Mouse (Mus musculus) forebrain, embryonic 11.5 days (tissue): ENCODE measurements around the gene Ptpn14. TPM values are rescaled to one million over a fixed set of nuclear protein-coding genes. Genes with fewer than 3 reads are reported as not detected.

Experiments
- ATAC-seq: fragments of 200-750 bp; cut with Nextera tagmentation; replicated peaks from 2 replicates; pipeline ENCODE4 v1.8.0; 2017; ENCODE audit warnings: moderate TSS enrichment; ENCODE audit not compliant: low FRiP score
- DNase-seq: peaks from one replicate; pipeline ENCODE4 v3.0.0-alpha.2; 2017; ENCODE audit warnings: low spot score
- H3K27ac ChIP-seq: fragments of 300-500 bp; sonication (generic); 2 replicates; pipeline ENCODE4 v1.5.1; 2014; ENCODE audit warnings: low read depth, low read length
- H3K27me3 ChIP-seq: fragments of 300-500 bp; sonication (generic); 2 replicates; pipeline ENCODE4 v1.6.1; 2014; ENCODE audit warnings: mild to moderate bottlenecking, low read length, mixed read lengths; ENCODE audit not compliant: control insufficient read depth, insufficient read depth
- H3K36me3 ChIP-seq: fragments of 300-500 bp; sonication (generic); 2 replicates; pipeline ENCODE4 v1.6.1; 2014; ENCODE audit warnings: mild to moderate bottlenecking, low read length, moderate library complexity, mixed read lengths; ENCODE audit not compliant: control insufficient read depth, insufficient read depth
- H3K4me1 ChIP-seq: fragments of 300-500 bp; sonication (generic); replicated peaks from 2 replicates; pipeline ENCODE4 v1.6.1; 2014; ENCODE audit warnings: low read length, mixed read lengths; ENCODE audit not compliant: control insufficient read depth, insufficient read depth
- H3K4me2 ChIP-seq: fragments of 300-500 bp; sonication (generic); 2 replicates; pipeline ENCODE4 v1.6.1; 2014; ENCODE audit warnings: low read depth, mild to moderate bottlenecking, low read length, moderate library complexity, mixed read lengths; ENCODE audit not compliant: severe bottlenecking
- H3K4me3 ChIP-seq: fragments of 300-500 bp; sonication (generic); 2 replicates; pipeline ENCODE4 v1.5.1; 2014; ENCODE audit warnings: low read depth, low read length
- H3K9ac ChIP-seq: fragments of 300-500 bp; sonication (generic); 2 replicates; pipeline ENCODE4 v1.6.1; 2014; ENCODE audit warnings: low read length
- H3K9me3 ChIP-seq: fragments of 300-500 bp; sonication (generic); 2 replicates; pipeline ENCODE4 v1.6.1; 2016; ENCODE audit warnings: low read length, mixed read lengths; ENCODE audit not compliant: control insufficient read depth
- WGBS: fragments of 180-500 bp; shearing (Covaris S2); extraction: QIAGEN DNeasy Blood & Tissue Kit; methylation state at CpG from one replicate; pipeline ENCODE4 v1.1.7; 2014; 5-methylcytosine and 5-hydroxymethylcytosine counted together
- polyA plus RNA-seq: library from polyadenylated mRNA; unstranded; fragments of >200 nt; fragmentation: Nextera tagmentation; extraction: Ambion mirVana; gene quantifications from 2 replicates; pipeline ENCODE4 v1.2.1, GENCODE M21; 2014

Gene Ptpn14
- polyA plus RNA-seq, 1 experiment from 2014 or later: 4.5 TPM

GRCm38 (mm10) chr1:189864846-189865560 lies 136.9 kb downstream of the Ptpn14 start:
- H3K4me1 ChIP-seq: no peaks in the 10 kb centered on the region
- H3K27me3 ChIP-seq: no peaks in the 10 kb centered on the region
- ATAC-seq (no peak), DNase-seq (no peak)
- WGBS: 85% methylated on average over 15 of the region's 15 CpGs
- no peaks in the 10 kb centered on the region for H3K9me3 ChIP-seq
- H3K36me3 ChIP-seq: no peaks in the 10 kb centered on the region
- H3K9ac ChIP-seq: no peak overlapping the region
- no peak overlapping the region for H3K4me3 ChIP-seq
- H3K27ac ChIP-seq: no peak overlapping the region
- no peak overlapping the region for H3K4me2 ChIP-seq

- Histone ChIP-seq H3K4me3 (no peak overlapping the region), H3K36me3 (no peaks in the 10 kb centered on the region), H3K9ac (no peak overlapping the region), H3K27ac (no peak overlapping the region), H3K9me3 (no peaks in the 10 kb centered on the region), H3K4me1 (no peaks in the 10 kb centered on the region), H3K4me2 (no peak overlapping the region), H3K27me3 (no peaks in the 10 kb centered on the region)
- WGBS: 86% methylated on average over 6 of the region's 6 CpGs
- DNase-seq (no peak), ATAC-seq (no peak)
These were observed 138.6 kb downstream of the Ptpn14 start for GRCm38 (mm10) chr1:189866621-189867020.

- H3K36me3 ChIP-seq: no peaks in the 10 kb centered on the region
- H3K9ac ChIP-seq: no peak overlapping the region
- WGBS: 73% methylated on average over 5 of the region's 5 CpGs
- ATAC-seq (no peak), DNase-seq (no peak)
- no peaks in the 10 kb centered on the region for H3K4me1 ChIP-seq
- no peak overlapping the region for H3K27ac ChIP-seq
- H3K4me3 ChIP-seq: no peak overlapping the region
- H3K9me3 ChIP-seq: no peaks in the 10 kb centered on the region
- no peaks in the 10 kb centered on the region for H3K27me3 ChIP-seq
- no peak overlapping the region for H3K4me2 ChIP-seq
These were observed 139.0 kb downstream of the Ptpn14 start for GRCm38 (mm10) chr1:189867034-189867433.

- ATAC-seq: no peak
- Histone ChIP-seq H3K4me1 (no peaks in the 10 kb centered on the region), H3K4me3 (no peak overlapping the region), H3K9me3 (no peaks in the 10 kb centered on the region), H3K27ac (no peak overlapping the region), H3K4me2 (no peak overlapping the region), H3K9ac (no peak overlapping the region), H3K36me3 (no peaks in the 10 kb centered on the region), H3K27me3 (no peaks in the 10 kb centered on the region)
- no peak for DNase-seq
- 76% methylated on average over 9 of the region's 9 CpGs for WGBS
These were observed 139.4 kb downstream of the Ptpn14 start for GRCm38 (mm10) chr1:189867497-189867896.

GRCm38 (mm10) chr1:189868036-189868435 lies 140.0 kb downstream of the Ptpn14 start:
- 87% methylated on average over 10 of the region's 10 CpGs for WGBS
- no peaks in the 10 kb centered on the region for H3K36me3 ChIP-seq
- no peaks in the 10 kb centered on the region for H3K9me3 ChIP-seq
- H3K27ac ChIP-seq: no peak overlapping the region
- ATAC-seq: no peak
- no peaks in the 10 kb centered on the region for H3K27me3 ChIP-seq
- no peaks in the 10 kb centered on the region for H3K4me1 ChIP-seq
- peak; percentile 46 for DNase-seq
- no peak overlapping the region for H3K4me3 ChIP-seq
- no peak overlapping the region for H3K4me2 ChIP-seq
- H3K9ac ChIP-seq: no peak overlapping the region

- no peak overlapping the region for H3K9ac ChIP-seq
- no peak overlapping the region for H3K27ac ChIP-seq
- H3K4me2 ChIP-seq: no peak overlapping the region
- H3K4me1 ChIP-seq: no peaks in the 10 kb centered on the region
- no peaks in the 10 kb centered on the region for H3K9me3 ChIP-seq
- H3K36me3 ChIP-seq: no peaks in the 10 kb centered on the region
- DNase-seq (no peak), ATAC-seq (peak; percentile 33; the same call in 1 of the 2 replicates)
- 91% methylated on average over 18 of the region's 18 CpGs for WGBS
- H3K27me3 ChIP-seq: no peaks in the 10 kb centered on the region
- no peak overlapping the region for H3K4me3 ChIP-seq
These were observed 141.7 kb downstream of the Ptpn14 start for GRCm38 (mm10) chr1:189869651-189870270.

GRCm38 (mm10) chr1:189870539-189870938 lies 142.5 kb downstream of the Ptpn14 start:
- Histone ChIP-seq H3K27ac (no peak overlapping the region), H3K9ac (no peak overlapping the region), H3K36me3 (no peaks in the 10 kb centered on the region), H3K9me3 (no peaks in the 10 kb centered on the region), H3K27me3 (no peaks in the 10 kb centered on the region), H3K4me2 (no peak overlapping the region), H3K4me1 (no peaks in the 10 kb centered on the region), H3K4me3 (no peak overlapping the region)
- WGBS: 79% methylated on average over 8 of the region's 8 CpGs
- DNase-seq (no peak), ATAC-seq (no peak)

GRCm38 (mm10) chr1:189871625-189872024 lies 143.6 kb downstream of the Ptpn14 start:
- H3K4me1 ChIP-seq: no peaks in the 10 kb centered on the region
- DNase-seq (no peak), ATAC-seq (no peak)
- H3K9ac ChIP-seq: no peak overlapping the region
- H3K27me3 ChIP-seq: no peaks in the 10 kb centered on the region
- no peaks in the 10 kb centered on the region for H3K9me3 ChIP-seq
- H3K36me3 ChIP-seq: no peaks in the 10 kb centered on the region
- no peak overlapping the region for H3K27ac ChIP-seq
- H3K4me2 ChIP-seq: no peak overlapping the region
- 94% methylated on average over 8 of the region's 8 CpGs for WGBS
- no peak overlapping the region for H3K4me3 ChIP-seq

- H3K4me1 ChIP-seq: no peaks in the 10 kb centered on the region
- DNase-seq (no peak), ATAC-seq (no peak)
- no peak overlapping the region for H3K4me3 ChIP-seq
- H3K27ac ChIP-seq: no peak overlapping the region
- H3K36me3 ChIP-seq: no peaks in the 10 kb centered on the region
- H3K27me3 ChIP-seq: no peaks in the 10 kb centered on the region
- H3K9me3 ChIP-seq: no peaks in the 10 kb centered on the region
- H3K9ac ChIP-seq: no peak overlapping the region
- WGBS: 95% methylated on average over 4 of the region's 4 CpGs
- no peak overlapping the region for H3K4me2 ChIP-seq
These were observed 144.0 kb downstream of the Ptpn14 start for GRCm38 (mm10) chr1:189872050-189872449.
